Mouse (Mus musculus): ENCODE data around the gene Ak6.

Ak6 gene

GRCm38 (mm10) chr13:100659864-100660456, 9.2 kb downstream of the Ak6 start:
- peak; percentile 56; the same call in 1 of the 2 replicates for ATAC-seq (ENCODE audit: insufficient number of reproducible peaks, low FRiP score, low TSS enrichment)

- ATAC-seq (ENCODE audit: insufficient number of reproducible peaks, low FRiP score, low TSS enrichment): no peak
These were observed 18.7 kb downstream of the Ak6 start, which contains the start of gene Ccdc125 for GRCm38 (mm10) chr13:100669291-100670022. TSS of gene Ccdc125 (plus strand) at chr13:100669717.

- no peak for ATAC-seq (ENCODE audit: insufficient number of reproducible peaks, low FRiP score, low TSS enrichment)
These were observed 19.5 kb downstream of the Ak6 start for GRCm38 (mm10) chr13:100670181-100670741.

GRCm38 (mm10) chr13:100675936-100676635, 25.3 kb downstream of the Ak6 start:
- ATAC-seq (ENCODE audit: insufficient number of reproducible peaks, low FRiP score, low TSS enrichment): no peak

GRCm38 (mm10) chr13:100681615-100682014, 30.8 kb downstream of the Ak6 start:
- no peak for ATAC-seq (ENCODE audit: insufficient number of reproducible peaks, low FRiP score, low TSS enrichment)

- no peak for ATAC-seq (ENCODE audit: insufficient number of reproducible peaks, low FRiP score, low TSS enrichment)
These were observed 32.1 kb downstream of the Ak6 start for GRCm38 (mm10) chr13:100682837-100683236.

GRCm38 (mm10) chr13:100684355-100684754, 33.6 kb downstream of the Ak6 start:
- ATAC-seq (ENCODE audit: insufficient number of reproducible peaks, low FRiP score, low TSS enrichment): no peak

GRCm38 (mm10) chr13:100687513-100687912, 36.7 kb downstream of the Ak6 start:
- no peak for ATAC-seq (ENCODE audit: insufficient number of reproducible peaks, low FRiP score, low TSS enrichment)

- ATAC-seq (ENCODE audit: insufficient number of reproducible peaks, low FRiP score, low TSS enrichment): no peak
These were observed 46.8 kb downstream of the Ak6 start for GRCm38 (mm10) chr13:100697541-100697940.

GRCm38 (mm10) chr13:100698866-100699265, 48.1 kb downstream of the Ak6 start:
- ATAC-seq (ENCODE audit: insufficient number of reproducible peaks, low FRiP score, low TSS enrichment): no peak

GRCm38 (mm10) chr13:100703468-100703867, 52.7 kb downstream of the Ak6 start:
- ATAC-seq (ENCODE audit: insufficient number of reproducible peaks, low FRiP score, low TSS enrichment): no peak

GRCm38 (mm10) chr13:100706206-100706605, 55.4 kb downstream of the Ak6 start:
- no peak for ATAC-seq (ENCODE audit: insufficient number of reproducible peaks, low FRiP score, low TSS enrichment)

- no peak for ATAC-seq (ENCODE audit: insufficient number of reproducible peaks, low FRiP score, low TSS enrichment)
These were observed 64.7 kb downstream of the Ak6 start for GRCm38 (mm10) chr13:100715467-100715866.
